Mouse (Mus musculus) mouse embryonic stem cell (cell line): ENCODE data around the gene Gm49378.

Experiments used
- in situ Hi-C, 2 experiments: fragments of 300-500 bp; cut with MboI; formaldehyde crosslinking; loops; 1 replicate in 1 of 2; 3 replicates in 1 of 2; pipeline ENCODE4 v1.14.3; 2019 to 2020; ENCODE audit warnings: low sequenced_read_pairs in 2 of 2, low pct_unique_long_range_greater_than_20kb in 1 of 2, mixed read lengths in 1 of 2; ENCODE audit not compliant: unreplicated experiment in 1 of 2

Gm49378 gene

DNA sequence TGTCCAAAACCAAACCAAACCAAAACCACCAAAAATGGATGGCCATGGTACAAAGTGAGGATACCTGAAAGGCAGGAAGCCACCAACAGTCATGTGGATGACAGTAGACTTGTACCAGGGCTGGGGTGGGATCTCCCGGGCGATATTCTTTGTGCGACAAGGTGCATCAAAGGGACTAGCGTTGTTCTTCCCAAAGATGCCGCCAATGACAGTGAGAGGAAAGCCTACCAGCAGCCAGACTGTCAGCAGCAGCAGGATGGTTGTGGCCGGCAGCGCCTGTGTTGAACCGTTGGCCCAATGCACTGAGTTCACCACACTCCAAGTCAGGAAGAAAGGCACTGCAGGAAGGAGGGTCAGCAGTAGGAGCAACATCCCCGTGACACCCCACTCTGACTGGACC is at the start of gene Gm49378:
TSS of gene Gm49378 (minus strand) at position 101 of the 400 bp plus-strand sequence.
- in situ Hi-C loops, result no loop called here

DNA sequence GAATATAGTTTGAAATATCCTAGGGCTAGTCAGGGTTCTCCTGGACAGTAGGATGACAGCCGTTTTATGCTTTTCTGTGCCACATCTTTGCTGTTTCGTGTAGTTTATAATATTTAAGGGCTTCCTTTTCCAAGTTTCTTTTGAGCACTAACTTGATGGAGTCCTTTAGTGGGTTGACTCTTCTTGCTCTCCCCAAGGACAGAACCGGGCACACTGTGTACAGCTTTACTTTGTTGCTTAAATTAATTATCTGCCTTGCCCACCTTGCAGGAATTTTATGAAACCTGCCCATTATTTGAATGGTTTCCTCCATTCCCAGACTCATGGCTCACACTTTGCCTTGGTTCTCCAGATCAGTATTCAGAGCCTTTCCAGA is 44.4 kb upstream of the Gm49378 start:
- in situ Hi-C loops, result loop anchor here (5.0 kb wide), 1 partner anchor 60 kb away; no protein-coding TSS in a partner anchor

DNA sequence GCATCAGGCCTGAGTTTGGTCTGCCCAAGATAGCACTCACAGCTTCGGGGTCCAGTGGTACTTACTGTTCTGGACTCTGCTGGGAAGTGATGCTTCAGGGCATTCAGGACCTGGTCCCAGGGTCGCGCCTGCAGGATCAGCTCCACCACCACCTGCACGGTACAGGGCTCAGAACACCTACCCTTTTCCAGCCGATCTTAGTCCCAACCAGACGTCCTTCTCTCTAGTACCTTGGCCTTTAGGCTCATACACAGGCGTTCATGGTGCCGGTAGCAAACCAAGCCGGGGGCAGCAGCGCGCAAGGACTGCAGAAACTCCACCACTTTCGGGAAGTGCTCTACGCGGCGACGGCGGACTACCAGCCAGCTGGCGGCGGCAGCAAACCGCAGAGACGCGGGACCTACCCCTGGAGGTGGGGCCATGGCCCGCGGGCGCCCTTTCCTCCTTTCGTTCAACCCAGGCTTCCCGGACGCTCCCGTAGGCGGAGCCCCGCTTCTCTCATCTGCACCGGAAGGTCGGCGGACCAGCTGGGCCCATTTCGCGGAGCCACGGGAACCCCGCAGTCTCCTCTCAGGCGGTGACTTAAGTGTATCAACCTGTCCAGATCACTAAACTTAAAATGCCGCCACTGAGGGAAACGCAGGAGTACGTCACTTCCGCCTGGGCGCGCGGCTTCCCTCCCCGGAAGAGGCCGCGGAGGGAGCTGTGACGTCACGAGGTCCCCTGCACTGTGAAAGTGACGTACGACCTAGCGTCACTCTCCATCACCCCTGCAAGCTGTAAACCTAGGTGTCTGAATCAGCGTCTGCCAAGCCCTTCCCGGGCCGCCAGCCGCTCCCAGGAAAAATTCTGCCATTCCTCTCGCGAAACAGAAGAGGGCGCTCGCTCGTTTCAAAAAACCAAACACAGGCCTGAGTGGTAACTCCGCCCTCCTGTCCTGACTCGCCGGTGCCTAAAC is 43.7 kb upstream of the Gm49378 start, which contains the start of gene Tinf2:
TSS of gene Tinf2 (minus strand) at position 661 of the 958 bp plus-strand sequence.
- in situ Hi-C loops, result loop anchor here (5.0 kb wide), 1 partner anchor 61 kb away; no protein-coding TSS in a partner anchor

DNA sequence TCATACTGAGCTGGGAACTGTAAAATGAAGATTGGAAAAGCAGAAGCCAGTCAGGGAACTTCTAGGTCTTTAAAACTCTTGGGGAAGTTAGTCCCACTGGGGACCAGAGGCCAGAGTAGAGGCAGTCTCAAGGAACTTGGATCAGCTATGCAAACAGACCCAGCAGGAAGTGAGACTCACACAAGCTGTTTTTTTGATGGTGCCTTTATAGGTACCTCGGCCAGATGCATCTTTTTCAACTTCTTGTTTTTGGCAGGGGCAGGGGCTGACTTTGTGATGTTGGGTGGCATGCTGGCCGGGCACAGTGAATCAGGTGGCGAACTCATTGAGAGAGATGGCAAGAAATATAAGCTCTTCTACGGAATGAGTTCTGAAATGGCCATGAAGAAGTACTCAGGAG is 39.9 kb upstream of the Gm49378 start:
- in situ Hi-C loops, result no loop called here

DNA sequence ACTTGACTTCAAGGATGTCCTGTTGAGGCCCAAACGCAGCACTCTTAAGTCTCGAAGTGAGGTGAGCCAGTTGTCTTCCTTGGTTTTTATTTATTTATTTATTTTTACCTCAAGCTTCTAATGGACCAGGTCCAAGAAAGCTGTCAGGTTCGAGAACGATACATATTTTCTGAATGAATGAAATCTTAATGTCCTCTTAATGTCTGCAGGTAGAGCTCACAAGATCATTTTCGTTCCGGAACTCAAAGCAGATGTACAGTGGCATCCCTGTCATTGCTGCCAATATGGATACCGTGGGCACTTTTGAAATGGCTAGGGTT is 35.0 kb upstream of the Gm49378 start:
- in situ Hi-C loops, result no loop called here

DNA sequence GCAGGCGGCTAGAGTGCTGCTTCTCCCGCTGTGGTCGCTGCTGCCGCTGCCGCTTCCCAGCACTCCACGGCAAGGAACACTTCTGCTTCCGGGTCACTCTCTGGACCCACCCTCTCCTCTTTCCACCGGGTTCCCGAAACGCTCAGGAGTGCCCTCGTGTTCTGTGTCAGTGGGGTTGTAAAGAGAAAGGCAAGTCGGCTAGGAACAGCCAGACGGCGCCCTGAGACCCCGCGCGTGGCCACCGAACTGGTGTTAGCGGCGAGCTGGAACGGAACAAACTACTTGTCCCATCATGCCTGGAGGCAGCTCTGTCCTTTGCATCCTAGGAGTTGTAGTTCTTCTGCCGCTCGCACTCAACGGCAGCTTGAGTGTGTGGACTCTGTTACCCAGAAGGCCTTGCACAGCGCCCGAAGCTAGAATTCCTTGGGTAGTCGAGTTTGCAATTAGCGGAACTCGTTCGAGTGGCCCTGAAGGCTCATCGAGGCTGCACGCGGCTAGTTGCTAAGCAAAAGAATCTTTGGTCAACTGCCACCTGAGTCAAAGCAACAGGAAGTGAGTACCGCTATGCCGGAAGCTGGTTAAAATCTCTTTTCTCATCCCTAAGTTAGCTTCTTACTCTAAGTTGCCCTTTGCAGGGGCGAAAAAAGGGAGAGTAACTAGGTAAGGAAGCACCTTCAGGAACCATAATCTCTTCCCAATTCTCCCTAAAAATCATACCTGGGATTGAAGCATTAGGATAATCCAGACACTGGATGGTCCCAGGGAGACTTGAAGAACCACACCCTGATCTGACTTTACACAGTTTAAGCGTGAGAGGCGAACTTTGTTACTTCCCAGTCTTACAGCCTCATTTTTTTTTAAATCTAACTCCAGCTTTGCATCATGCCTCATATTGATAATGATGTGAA is 34.4 kb upstream of the Gm49378 start, which contains the start of the genes Gmpr2 and Nedd8:
TSS of gene Gmpr2 (plus strand) at position 109 of the 908 bp plus-strand sequence.
TSS of gene Nedd8 (minus strand) at position 292 of the 908 bp plus-strand sequence.
- in situ Hi-C loops, result no loop called here

DNA sequence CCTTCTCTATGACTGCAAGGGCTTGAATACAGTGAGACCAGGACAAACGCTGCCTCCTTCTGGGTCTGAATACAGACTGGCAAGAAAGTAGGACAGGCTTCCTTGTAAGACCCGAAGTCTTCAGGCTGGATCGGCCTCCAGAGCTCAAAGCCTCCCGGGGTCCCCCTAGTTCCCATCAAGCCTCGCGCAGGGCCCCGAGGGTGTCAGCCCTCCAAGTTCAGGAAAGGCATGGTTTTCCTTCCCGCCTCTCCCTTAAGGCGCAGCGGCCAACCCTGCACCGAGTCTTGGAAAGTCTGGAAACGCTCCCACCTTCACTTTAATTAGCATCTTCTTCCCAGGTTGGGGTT is 33.8 kb upstream of the Gm49378 start:
- in situ Hi-C loops, result no loop called here

DNA sequence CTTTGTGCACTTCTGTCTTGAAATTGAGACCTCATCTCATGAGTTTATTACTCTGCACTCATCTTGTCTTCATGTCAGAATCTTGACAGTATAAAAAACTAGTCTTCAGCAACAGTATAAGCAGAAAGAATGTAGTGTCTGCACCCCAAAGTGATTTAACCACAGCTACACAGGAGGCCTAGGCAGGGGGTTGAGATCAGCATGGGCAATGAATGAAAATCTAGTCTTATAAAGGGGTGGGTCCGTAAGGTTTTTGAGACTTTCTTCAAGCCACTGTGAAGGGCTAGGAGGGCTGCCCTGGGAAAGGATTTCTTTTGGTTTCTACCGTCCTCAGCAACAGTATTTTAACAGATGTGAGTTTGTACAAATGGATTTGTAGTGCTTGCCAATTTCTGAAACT is 22.9 kb upstream of the Gm49378 start:
- in situ Hi-C loops, result no loop called here

DNA sequence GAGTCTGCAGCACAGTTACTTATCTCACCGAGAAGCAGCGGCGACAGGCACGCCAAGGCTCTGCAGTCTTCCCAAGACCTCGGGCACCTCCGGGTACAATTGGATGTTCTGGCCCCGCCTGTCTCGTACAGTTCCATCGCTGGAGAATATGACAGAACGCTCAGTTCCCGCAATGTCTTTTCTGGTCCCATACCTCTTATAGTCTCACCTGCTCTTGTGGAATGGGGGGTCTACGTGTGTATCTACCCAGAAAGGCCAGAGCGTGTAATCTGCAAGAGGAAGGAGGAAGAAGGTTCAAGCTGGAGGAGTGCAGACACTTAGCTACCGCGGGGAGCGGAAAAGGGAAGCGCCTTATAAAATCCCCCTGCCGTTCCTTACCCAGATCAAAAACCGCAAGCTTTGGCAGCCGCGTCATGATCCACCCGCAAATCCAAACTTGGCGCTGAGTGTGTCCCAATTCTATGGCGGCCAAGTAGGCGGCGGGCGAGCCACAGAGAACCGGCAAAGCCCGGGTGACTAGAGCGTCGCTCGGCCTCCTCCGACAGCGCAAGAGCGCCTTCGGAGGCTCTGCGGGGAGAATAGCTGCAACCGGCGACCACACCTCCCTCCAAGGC is 22.4 kb upstream of the Gm49378 start, which contains the start of gene Mdp1:
TSS of gene Mdp1 (minus strand) at position 549 of the 614 bp plus-strand sequence.
- in situ Hi-C loops, result no loop called here

DNA sequence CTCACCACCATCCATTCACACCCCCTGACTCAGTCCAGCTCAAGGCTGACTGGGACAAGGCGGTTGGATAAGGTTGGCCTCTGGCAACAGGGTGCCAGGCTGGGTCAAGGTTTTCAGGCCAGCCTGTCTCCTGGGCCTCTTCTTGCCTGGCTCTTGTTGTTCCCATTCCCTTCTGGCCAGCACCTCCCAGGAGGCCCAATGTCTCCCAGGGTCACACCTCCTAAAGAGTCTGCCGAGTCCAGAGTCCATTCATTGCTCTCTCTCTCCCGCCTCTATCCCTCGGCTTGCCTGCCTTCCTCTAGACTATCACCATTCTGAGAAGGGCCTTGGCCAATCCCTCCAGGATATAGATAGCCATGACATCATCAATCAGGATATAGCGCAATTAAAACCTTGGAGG is 20.3 kb upstream of the Gm49378 start:
- in situ Hi-C loops, result no loop called here

DNA sequence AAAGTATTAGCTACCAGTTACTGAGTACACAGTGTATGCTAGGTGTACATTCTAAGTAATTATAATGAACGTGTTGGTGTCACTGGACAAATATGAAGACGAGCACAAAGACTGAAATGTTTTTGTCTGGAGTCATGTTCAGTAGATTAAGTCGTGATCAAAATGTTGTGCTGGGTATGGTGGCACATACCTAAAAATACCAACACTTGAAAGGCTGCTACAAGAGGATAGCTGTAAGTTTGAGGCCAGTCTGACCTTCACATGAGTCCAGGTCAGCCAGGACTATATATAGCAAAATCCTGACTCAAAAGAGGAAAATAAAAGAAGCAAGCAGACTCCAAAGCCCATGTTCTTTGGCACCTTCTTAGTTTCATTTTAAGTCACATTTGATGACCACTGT is 19.2 kb upstream of the Gm49378 start:
- in situ Hi-C loops, result no loop called here

DNA sequence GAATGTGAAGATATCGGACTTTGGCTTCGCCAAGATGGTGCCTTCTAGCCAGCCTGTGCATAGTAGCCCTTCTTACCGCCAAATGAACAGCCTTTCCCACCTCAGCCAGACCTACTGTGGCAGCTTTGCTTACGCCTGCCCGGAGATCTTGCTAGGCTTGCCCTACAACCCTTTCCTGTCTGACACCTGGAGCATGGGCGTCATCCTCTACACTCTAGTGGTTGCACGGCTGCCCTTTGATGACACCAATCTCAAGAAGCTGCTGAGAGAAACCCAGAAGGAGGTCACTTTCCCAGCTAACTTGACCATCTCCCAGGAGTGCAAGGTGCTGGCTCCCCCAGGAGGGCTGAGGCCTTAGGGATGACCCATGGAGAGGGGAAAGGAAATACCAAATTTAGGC is 13.8 kb upstream of the Gm49378 start:
- in situ Hi-C loops, result no loop called here

DNA sequence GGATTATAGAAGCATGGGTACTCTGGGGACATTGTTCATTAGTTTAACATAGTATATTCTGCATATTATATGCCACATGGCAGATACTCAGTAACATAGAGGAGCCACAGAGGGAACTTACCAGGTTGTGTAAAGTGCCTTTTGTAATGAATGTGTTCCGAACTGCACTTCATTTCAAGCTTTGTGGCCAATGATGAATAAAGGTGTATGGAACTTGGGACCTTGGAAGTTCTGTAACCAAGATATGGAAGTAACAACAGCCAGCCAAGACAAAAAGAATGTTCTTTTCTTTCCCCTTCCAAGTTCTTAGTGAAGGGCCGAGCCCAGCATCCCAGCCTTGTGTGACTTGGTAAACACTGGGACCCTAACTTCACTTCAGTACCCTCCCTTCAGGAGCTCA is 12.2 kb upstream of the Gm49378 start, which contains the start of gene Tssk4:
TSS of gene Tssk4 (plus strand) at position 301 of the 400 bp plus-strand sequence.
- in situ Hi-C loops, result no loop called here

DNA sequence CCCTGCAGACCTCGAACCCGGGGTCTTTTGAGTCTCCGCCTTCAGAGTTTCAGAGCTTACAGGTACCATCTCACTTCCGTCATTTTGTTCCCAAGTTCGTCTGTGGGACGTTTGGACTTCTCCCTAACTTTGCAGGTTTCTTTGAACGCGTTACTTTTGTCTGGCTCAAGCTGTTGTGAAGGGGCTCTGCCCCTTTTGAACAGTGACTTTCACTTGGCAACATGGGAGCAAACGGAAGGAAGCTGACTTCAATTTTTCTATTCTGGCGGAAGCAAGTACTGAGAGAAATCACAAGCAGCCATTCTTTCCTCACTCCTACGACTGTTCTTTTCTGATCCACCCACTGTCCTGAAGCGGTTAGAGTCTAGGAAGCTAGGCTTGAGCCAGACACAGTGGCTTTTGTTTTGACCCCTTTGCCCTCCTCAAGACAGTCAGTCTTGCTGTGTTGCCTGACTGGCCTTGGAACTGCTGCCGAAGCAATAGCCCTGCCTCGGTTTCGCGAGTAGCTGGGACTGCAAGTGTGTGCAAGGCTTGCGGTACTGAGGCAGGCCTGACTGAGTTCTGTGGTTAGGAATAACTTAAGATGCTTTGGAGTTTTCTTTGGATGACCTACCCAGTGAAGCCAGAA is 6.7 kb upstream of the Gm49378 start:
- in situ Hi-C loops, result no loop called here

DNA sequence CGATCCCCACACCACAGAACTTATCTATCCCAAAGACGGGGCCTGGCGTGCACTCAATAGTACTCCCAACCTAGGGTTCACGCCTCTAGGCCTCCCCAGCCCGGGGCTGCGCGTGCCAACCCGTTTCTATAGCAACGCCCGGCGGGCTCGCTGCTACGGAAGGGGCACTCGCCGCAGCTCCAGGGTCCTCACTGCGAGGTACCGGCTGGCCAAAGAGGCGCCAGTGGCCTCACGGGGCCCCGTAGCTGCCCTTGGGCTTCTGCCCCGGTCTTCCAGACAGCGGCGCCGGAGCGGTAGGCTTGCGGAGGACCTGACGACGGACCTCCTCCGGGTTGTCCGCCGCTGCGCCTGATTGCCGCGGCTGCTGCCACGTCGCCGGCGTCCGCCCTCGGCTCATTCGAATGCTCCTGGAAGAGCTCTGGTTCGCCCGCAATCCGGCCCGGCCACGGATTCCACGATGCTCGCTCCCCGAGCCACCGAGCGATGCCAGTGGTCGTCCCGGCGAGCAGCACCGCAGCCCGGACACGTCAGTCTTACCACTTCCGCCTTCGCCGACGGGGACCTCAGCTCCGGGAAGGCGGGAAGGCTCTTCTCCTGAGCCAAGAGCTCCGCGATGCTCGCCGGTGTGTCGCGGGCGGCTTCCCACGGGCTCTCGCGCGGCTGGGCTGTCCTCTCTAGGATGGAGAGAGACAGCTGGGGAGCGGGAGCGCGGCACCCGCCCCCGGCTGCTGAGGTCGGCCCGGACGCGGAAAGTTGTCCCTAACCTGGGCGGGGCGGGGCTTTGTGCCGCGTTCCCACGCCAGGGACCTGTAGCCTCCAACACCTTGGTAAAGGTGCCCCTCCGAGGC is 5.6 kb upstream of the Gm49378 start, which contains the start of gene Tm9sf1:
TSS of gene Tm9sf1 (minus strand) at position 747 of the 848 bp plus-strand sequence.
- in situ Hi-C loops, result no loop called here

DNA sequence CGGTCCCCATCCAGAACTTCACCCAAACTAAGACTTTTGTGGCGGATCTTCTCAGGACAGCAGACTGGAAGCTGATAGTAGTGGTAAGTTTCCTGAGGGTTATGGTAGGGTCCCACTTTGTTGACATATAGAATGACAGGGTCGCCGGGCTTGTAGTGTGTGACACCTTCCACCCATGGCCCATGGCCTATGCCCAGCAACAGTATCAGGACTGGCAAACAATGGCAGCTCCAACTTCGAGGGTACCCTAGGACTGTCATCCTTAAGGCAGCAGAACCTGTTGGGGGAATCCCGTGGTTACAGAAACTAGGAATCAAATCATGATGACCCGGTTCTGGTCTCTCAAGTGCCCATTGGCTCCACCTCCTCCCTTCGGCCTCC is 5.0 kb upstream of the Gm49378 start:
- in situ Hi-C loops, result no loop called here

DNA sequence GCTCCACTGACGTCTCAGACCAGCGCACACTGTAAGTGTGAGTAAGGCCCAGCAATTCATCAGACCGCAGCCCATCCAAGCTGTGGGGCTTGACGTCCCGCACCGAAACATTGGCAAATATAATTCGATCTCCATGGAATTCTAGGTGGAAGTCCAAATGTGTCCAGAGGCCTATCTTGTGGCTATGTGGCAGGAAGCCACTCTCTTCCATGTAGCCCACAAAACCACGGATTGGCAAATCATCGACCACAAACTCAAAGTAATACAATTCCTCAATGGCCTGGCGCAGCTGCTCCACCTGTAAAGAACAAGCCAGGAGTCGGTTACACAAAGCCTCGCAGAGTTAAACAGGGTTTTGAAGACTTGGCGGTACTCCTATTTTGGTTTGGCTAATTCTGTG is 3.6 kb upstream of the Gm49378 start:
- in situ Hi-C loops, result no loop called here
